Mouse (Mus musculus): ENCODE measurements around the gene Utp4. TPM values are rescaled to one million over a fixed set of nuclear protein-coding genes. Genes with fewer than 3 reads are reported as not detected.

The Utp4 gene
- total and polyA plus RNA-seq, 3 experiments: 123 to 218 (median 174) TPM

GRCm38 (mm10) chr8:106865354-106865753 is 28.1 kb upstream of the Utp4 start:
- DNase-seq (ENCODE audit: low read depth, low spot score): no peak
- Histone ChIP-seq H3K36me3 (ENCODE audit: control insufficient read depth in 1 of 2, insufficient read depth in 2 of 2, low read length in 2 of 2) (no peaks in the 10 kb centered on the region), H3K27ac (ENCODE audit: control insufficient read depth, low read depth, low read length) (no peak overlapping the region), H3K9ac (ENCODE audit: control insufficient read depth, low read depth, low read length, poor library complexity, severe bottlenecking) (no peak overlapping the region), H3K4me1 (ENCODE audit: control insufficient read depth in 1 of 2, insufficient read depth in 2 of 2, low read length in 2 of 2) (no peaks in the 10 kb centered on the region), H3K27me3 (ENCODE audit: control insufficient read depth in 1 of 2, insufficient read depth in 2 of 2, low read length in 2 of 2) (no peaks in the 10 kb centered on the region), H3K79me2 (ENCODE audit: control insufficient read depth, insufficient read depth, low read length, poor library complexity) (no peaks in the 10 kb centered on the region), H3K4me3 (ENCODE audit: control insufficient read depth in 1 of 2, insufficient read depth in 1 of 2, low read depth in 2 of 2, low read length in 2 of 2) (no peak overlapping the region), H3K9me3 (replicated peaks; ENCODE audit: insufficient read depth, low read length) (no peaks in the 10 kb centered on the region)
- no peak for TF ChIP-seq TAL1 (IDR thresholded peaks at IDR 0.05; ENCODE audit: low read length)
- TF ChIP-seq MYB (IDR thresholded peaks at IDR 0.05; ENCODE audit: low read depth, low read length): no peak
- TF ChIP-seq ZC3H11A (IDR thresholded peaks at IDR 0.05; ENCODE audit: low read depth, low read length): no peak
- TF ChIP-seq ELF1 (IDR thresholded peaks at IDR 0.05; ENCODE audit: low read depth, low read length): no peak
- TF ChIP-seq POLR2AphosphoS5 (IDR thresholded peaks at IDR 0.05; ENCODE audit: borderline replicate concordance, low read depth, low read length): no peak
- TF ChIP-seq SMC3 (IDR thresholded peaks at IDR 0.05; ENCODE audit: low read depth, low read length): no peak
- no peak for TF ChIP-seq MEF2A (IDR thresholded peaks at IDR 0.05; ENCODE audit: extremely low read depth, insufficient replicate concordance, low read depth, low read length, poor library complexity, severe bottlenecking)
- no peak for TF ChIP-seq ETS1 (IDR thresholded peaks at IDR 0.05; ENCODE audit: low read depth, low read length)
- no peak for TF ChIP-seq GABPA (IDR thresholded peaks at IDR 0.05; ENCODE audit: low read depth, low read length)
- TF ChIP-seq JUND (IDR thresholded peaks at IDR 0.05; ENCODE audit: low read depth, low read length): no peak
- TF ChIP-seq RAD21 (IDR thresholded peaks at IDR 0.05; ENCODE audit: low read depth, low read length): no peak
- no peak for TF ChIP-seq SIN3A (IDR thresholded peaks at IDR 0.05; ENCODE audit: low read length)
- no peak for TF ChIP-seq TBP (IDR thresholded peaks at IDR 0.05; ENCODE audit: low read depth, low read length)
- no peak for TF ChIP-seq HCFC1 (IDR thresholded peaks at IDR 0.05; ENCODE audit: low read depth, low read length)
- no peak for TF ChIP-seq ZMIZ1 (IDR thresholded peaks at IDR 0.05; ENCODE audit: low read depth, low read length)

GRCm38 (mm10) chr8:106870051-106870450 is 23.4 kb upstream of the Utp4 start, which contains the start of gene Has3:
TSS of gene Has3 (plus strand) at chr8:106870242.
- no peak within 1 kb of the TSS for H3K4me3 ChIP-seq (ENCODE audit: control insufficient read depth in 1 of 2, insufficient read depth in 1 of 2, low read depth in 2 of 2, low read length in 2 of 2)
- H3K36me3 ChIP-seq (ENCODE audit: control insufficient read depth in 1 of 2, insufficient read depth in 2 of 2, low read length in 2 of 2): no peaks in the 10 kb centered on the region
- no peak within 1 kb of the TSS for H3K27ac ChIP-seq (ENCODE audit: control insufficient read depth, low read depth, low read length)
- DNase-seq (ENCODE audit: low read depth, low spot score): no peak
- no peaks in the 10 kb centered on the region for H3K79me2 ChIP-seq (ENCODE audit: control insufficient read depth, insufficient read depth, low read length, poor library complexity)
- H3K4me1 ChIP-seq (ENCODE audit: control insufficient read depth in 1 of 2, insufficient read depth in 2 of 2, low read length in 2 of 2): no peaks in the 10 kb centered on the region
- TF ChIP-seq POLR2AphosphoS5 (IDR thresholded peaks at IDR 0.05; ENCODE audit: borderline replicate concordance, low read depth, low read length): no peak
- TF ChIP-seq TAL1 (IDR thresholded peaks at IDR 0.05; ENCODE audit: low read length): no peak
- no peak for TF ChIP-seq ZNF384 (IDR thresholded peaks at IDR 0.05; ENCODE audit: low read depth, low read length)
- no peak for TF ChIP-seq TCF12 (IDR thresholded peaks at IDR 0.05; ENCODE audit: low read depth, low read length)
- TF ChIP-seq MAZ (IDR thresholded peaks at IDR 0.05; ENCODE audit: low read depth, low read length): no peak
- no peak for TF ChIP-seq ELF1 (IDR thresholded peaks at IDR 0.05; ENCODE audit: low read depth, low read length)
- no peak for TF ChIP-seq MYC (IDR thresholded peaks at IDR 0.05; ENCODE audit: low read depth, low read length)
- TF ChIP-seq MXI1 (IDR thresholded peaks at IDR 0.05; ENCODE audit: low read depth, low read length): no peak
- TF ChIP-seq USF1 (IDR thresholded peaks at IDR 0.05; ENCODE audit: low read depth, low read length): no peak
- TF ChIP-seq BHLHE40 (IDR thresholded peaks at IDR 0.05; ENCODE audit: borderline replicate concordance, low read depth, low read length): no peak
- no peak for TF ChIP-seq MAFK (IDR thresholded peaks at IDR 0.05; ENCODE audit: borderline replicate concordance, low read depth, low read length)
- no peak for TF ChIP-seq POLR2A (IDR thresholded peaks at IDR 0.05; ENCODE audit: control insufficient read depth in 1 of 2, insufficient read depth in 1 of 2, low read depth in 1 of 2, low read length in 2 of 2, poor library complexity in 1 of 2)
- no peak for TF ChIP-seq SIN3A (IDR thresholded peaks at IDR 0.05; ENCODE audit: low read length)
- TF ChIP-seq CHD1 (IDR thresholded peaks at IDR 0.05; ENCODE audit: low read depth, low read length): no peak
- no peak for TF ChIP-seq USF2 (IDR thresholded peaks at IDR 0.05; ENCODE audit: borderline replicate concordance in 1 of 2, insufficient read depth in 1 of 2, low read depth in 1 of 2, low read length in 2 of 2)
- H3K9ac ChIP-seq (ENCODE audit: control insufficient read depth, low read depth, low read length, poor library complexity, severe bottlenecking): no peak within 1 kb of the TSS
- H3K27me3 ChIP-seq (ENCODE audit: control insufficient read depth in 1 of 2, insufficient read depth in 2 of 2, low read length in 2 of 2): no peaks in the 10 kb centered on the region
- H3K9me3 ChIP-seq (replicated peaks; ENCODE audit: insufficient read depth, low read length): no peaks in the 10 kb centered on the region
